Mouse (Mus musculus) left cerebral cortex, adult 9 months (tissue): ENCODE results near the gene Sh2d1b2.

Experiments
- DNase-seq, 2 experiments: peaks; one replicate each; pipeline ENCODE4 v3.0.0; 2022; ENCODE audit warnings: low spot score in 2 of 2

Gene Sh2d1b2

GRCm38 (mm10) chr1:170277016-170277415, 44.5 kb downstream of the Sh2d1b2 start, which contains the start of gene Sh2d1b1:
TSS of gene Sh2d1b1 (plus strand) at chr1:170277320.
- no peak for DNase-seq

DNA sequence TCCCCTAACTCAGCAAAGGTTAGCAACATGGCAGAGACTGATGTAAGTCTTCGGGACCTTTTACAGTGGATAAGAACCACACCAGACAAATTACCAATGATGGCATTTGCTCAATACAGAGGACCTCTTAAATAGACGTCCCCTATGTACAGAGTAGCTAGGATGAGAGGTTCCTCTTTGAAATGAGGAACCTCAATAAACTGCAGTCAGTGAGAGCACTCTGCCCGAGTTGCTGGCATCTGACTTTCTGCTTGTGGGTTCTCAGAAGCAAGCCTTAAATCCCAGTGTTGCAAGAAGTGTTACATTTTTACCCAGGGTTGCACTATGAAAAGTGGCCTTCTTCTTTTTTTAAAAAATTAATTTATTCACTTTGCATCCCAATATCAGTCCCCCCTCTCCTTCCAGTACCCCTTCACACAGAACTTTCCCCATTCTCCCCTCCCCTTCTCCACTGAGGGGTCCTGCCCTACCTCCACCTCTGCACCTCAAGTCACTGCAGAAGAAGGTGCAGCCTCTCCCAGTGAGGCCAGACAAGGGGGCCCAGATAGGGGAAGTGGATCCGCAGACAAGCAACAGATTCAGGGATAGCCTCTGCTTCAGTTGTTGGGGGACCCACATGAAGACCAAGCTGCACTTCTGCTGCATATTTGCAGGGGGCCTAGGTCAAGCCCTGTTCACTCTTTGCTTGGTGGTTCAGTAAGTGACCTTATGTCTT, 50.0 kb downstream of the Sh2d1b2 start:
- no peak for DNase-seq

GRCm38 (mm10) chr1:170292239-170292951, 59.8 kb downstream of the Sh2d1b2 start:
- peak; percentile 31 to 82 for DNase-seq

DNA sequence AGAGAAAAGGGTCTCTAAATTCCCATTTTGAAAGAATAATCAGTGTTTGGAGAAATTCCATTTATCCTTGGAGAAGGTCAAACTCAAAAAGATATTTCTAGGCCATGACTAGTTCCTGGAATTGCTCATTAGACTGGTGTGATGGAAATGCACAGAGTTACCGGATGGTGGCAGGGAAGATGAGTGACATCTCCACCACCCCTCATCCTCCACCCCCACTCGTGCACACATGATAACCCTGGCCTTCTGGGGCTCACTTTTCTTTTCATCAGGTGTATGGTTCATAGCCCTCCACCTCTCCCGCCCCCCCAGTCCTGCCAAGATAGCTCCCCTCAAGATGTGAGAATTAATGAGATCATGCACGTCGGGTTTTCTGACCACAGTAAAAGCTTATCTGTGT, 60.7 kb downstream of the Sh2d1b2 start:
- no peak for DNase-seq

DNA sequence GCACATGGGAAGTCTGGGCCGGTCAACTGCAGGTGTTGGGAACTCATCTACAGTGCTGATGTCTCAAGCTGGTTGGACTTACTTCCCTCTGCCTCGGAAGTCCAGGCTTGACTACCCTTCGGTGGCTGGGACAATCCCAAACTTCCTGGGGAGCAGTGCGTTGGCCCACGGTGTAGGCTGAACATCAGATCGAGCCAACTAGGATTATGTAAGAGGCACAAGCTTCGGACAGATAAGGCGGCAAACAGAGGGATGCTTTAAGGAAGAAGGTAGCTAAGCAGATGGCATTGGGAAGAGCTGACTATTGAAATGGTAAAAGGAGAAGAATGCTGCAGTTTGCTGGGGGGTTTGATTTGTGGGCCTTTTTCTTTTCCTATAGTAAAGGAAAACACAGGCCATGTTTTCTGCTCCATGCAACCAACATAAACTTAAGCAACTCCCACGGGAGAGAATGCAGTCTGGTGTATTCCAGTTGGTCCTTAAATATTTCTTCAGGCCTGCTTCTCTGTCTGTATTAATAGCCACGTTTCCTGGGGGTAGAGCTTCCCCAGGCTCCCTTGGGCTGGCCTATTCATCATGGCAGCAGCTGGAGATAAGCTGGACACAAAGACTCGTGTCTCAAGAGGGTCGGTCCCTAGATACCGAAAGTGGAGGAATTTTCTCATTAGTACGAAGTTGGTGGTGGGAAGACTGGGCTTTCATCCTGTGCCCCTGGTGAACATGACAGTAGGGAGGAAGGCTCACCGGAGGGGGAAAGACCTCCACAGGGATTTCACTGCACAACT, 62.4 kb downstream of the Sh2d1b2 start:
- DNase-seq = peak in 1 of 2 experiments; percentile 35

- DNase-seq = no peak
Observed at GRCm38 (mm10) chr1:170299496-170299895, 66.9 kb downstream of the Sh2d1b2 start.

DNA sequence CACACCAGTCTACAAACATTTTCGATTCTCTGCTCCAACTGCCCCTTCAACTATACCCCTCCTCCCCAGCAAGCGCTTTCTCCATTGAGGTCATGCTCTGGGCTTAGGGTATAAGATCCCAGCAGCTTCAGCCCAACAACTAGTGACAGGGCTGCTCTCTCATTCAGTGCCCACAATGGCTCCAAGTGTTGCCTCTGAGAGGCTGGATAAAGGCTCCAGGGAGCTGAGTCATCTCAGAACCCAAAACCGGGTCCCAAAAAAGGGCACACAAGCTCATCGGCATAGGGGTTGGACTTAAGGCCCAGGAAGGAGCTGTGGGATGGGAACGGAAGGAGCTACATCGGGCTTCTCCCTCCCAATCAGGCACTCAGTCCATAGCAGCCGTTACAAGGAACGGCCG, 69.1 kb downstream of the Sh2d1b2 start:
- no peak for DNase-seq

- DNase-seq = no peak
Observed at GRCm38 (mm10) chr1:170302456-170302855, 69.9 kb downstream of the Sh2d1b2 start.

DNA sequence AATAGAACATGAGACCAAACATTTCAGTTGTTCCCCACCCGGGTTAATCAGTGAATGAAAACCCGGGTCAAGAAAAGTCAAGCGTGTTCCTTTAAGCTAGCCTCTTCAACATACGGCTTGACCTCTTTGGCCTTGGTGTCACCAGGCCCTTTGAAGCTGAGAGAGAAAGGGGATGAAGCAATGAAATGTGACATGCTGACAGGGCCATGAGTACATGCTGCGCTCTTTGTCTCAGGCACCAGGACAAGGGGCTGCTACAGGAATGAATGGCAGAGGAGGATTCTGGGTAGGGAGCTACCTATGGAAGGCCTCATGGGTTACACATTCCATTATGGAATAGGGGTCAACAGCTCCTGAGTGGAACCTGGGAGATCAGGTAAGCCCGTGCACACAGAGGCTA, 70.6 kb downstream of the Sh2d1b2 start:
- DNase-seq = no peak
